Mouse (Mus musculus) thymus, adult 2 months (tissue): ENCODE measurements around the gene Cmtm1.
"Not testable (repeated sequence)": the region's sequence is repeated elsewhere in the genome, so short reads cannot be mapped to it uniquely, and the experiment has no call there.

Experiments used
- CTCF ChIP-seq: fragments of 200-500 bp; IDR thresholded peaks from 2 replicates; pipeline ENCODE4 v1.5.1; 2012; ENCODE audit warnings: mild to moderate bottlenecking, control low read depth, low read length, moderate library complexity, borderline replicate concordance; ENCODE audit not compliant: control insufficient read depth, poor library complexity, insufficient read depth; ENCODE audit errors: extremely low read depth
- POLR2A ChIP-seq: fragments of 200-500 bp; IDR thresholded peaks from 2 replicates; pipeline ENCODE4 v1.6.1; 2012; ENCODE audit warnings: mild to moderate bottlenecking, low read length, control low read depth, moderate library complexity; ENCODE audit not compliant: control insufficient read depth, poor library complexity, insufficient read depth; ENCODE audit errors: extremely low read depth

DNA sequence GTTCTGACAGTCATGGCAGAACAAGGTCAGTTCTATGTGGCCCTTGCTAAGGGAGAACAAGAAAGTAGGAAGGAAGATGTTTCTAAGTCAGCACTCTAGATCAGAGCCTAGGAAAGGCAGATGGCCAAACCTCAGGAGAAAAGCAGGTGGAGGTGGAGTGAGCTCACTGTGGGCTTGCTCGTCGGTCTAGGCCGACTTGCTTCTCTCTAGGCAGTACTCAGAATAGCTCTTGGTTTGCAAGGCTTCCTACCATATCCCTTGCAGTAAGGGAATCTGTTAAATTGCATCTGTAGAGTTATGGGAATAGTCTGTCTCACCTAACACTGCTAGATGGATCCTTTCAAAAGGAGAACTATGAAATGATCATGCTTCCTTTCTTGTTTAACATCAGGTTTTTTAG lies 2.1 kb upstream of the Cmtm1 start:
- TF ChIP-seq CTCF, POLR2A: not testable (repeated sequence)
